Mouse (Mus musculus) splenic B cell, adult 2 months (primary cell): ENCODE measurements around the gene Ddx21.

Experiments
- DNase-seq: peaks from one replicate; pipeline ENCODE4 v3.0.0-alpha.2; 2011; ENCODE audit warnings: low read depth, low spot score
- H3K27me3 ChIP-seq: 2 replicates; pipeline ENCODE4 v1.6.1; 2012; ENCODE audit warnings: mild to moderate bottlenecking, low read length, moderate library complexity, mixed read lengths; ENCODE audit not compliant: control insufficient read depth, poor library complexity, insufficient read depth, severe bottlenecking
- H3K36me3 ChIP-seq: 2 replicates; pipeline ENCODE4 v1.6.1; 2012; ENCODE audit warnings: mild to moderate bottlenecking, low read length, moderate library complexity, mixed read lengths; ENCODE audit not compliant: control insufficient read depth, poor library complexity, insufficient read depth, severe bottlenecking

The Ddx21 gene

DNA sequence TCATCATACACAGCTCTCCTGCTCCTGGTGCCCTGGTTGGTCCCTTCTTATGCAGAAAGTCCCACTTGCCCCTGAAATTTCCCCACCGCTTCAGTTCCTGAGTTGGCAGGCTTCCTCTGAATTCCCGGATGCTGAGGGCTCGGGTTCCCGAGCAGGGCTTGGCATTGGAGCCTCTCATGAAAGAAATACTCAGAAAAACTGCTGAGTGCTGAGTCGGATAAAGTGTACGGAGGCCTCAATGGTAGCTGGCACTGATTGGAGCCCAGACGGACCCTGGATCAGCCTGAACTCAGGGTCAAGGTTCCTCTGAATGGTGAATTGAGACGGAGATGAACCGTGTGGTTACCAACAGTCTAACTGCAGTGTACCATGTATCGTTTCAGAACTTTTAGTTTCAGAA, 55.6 kb downstream of the Ddx21 start:
- no peaks in the 10 kb centered on the region for H3K36me3 ChIP-seq
- no peaks in the 10 kb centered on the region; the same call in none of the 2 replicates for H3K27me3 ChIP-seq
- DNase-seq = no peak

GRCm38 (mm10) chr10:62545759-62546158, 56.3 kb downstream of the Ddx21 start:
- no peak for DNase-seq
- Histone ChIP-seq H3K27me3 (no peaks in the 10 kb centered on the region; the same call in none of the 2 replicates), H3K36me3 (no peaks in the 10 kb centered on the region)

- DNase-seq = peak; percentile 68
- H3K27me3 ChIP-seq = no peaks in the 10 kb centered on the region; the same call in none of the 2 replicates
- H3K36me3 ChIP-seq = no peaks in the 10 kb centered on the region
These were observed 57.8 kb downstream of the Ddx21 start for GRCm38 (mm10) chr10:62544316-62544715.

DNA sequence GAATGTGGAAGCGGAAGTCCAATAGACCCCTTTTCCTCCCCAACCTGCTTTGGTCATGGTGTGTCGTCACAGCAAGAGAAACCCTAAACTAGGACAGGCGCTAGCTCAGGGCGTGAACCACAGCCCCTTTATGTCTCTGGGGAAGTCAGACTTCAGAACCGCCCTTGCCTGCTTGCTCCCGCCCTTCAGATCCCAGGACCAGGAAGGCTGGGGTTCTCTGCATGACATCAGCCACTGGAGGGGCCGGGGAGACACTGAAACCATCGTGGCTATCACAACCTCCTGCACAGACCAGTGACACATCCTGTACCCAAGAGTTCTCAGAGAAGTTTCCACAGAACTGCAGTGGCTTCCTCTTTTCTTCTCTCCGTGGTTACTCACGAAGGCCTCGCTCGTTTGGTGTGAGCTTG, 58.7 kb downstream of the Ddx21 start:
- Histone ChIP-seq H3K27me3 (no peaks in the 10 kb centered on the region; the same call in none of the 2 replicates), H3K36me3 (no peaks in the 10 kb centered on the region)
- peak; percentile 93 for DNase-seq

DNA sequence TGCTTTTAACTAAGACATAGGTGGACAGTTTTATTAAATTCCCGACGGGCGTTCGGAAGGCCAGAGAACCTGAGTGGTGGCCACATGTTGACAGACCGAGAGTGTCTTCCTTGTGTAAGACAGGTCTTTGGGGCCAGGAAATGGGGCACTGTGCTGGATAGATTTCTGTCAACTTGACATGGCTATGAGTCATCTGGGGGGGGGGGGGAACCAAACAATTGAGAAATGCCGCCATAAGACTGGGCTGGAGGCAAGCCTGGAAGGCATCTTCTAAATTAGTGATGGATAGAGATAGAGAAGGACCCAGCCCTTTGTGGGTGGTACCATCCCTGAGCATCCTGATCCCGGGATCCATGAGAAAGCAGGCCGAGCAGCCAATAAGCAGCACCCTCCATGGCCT, 59.2 kb downstream of the Ddx21 start:
- H3K27me3 ChIP-seq = no peaks in the 10 kb centered on the region; the same call in none of the 2 replicates
- no peaks in the 10 kb centered on the region for H3K36me3 ChIP-seq
- peak; percentile 56 for DNase-seq

DNA sequence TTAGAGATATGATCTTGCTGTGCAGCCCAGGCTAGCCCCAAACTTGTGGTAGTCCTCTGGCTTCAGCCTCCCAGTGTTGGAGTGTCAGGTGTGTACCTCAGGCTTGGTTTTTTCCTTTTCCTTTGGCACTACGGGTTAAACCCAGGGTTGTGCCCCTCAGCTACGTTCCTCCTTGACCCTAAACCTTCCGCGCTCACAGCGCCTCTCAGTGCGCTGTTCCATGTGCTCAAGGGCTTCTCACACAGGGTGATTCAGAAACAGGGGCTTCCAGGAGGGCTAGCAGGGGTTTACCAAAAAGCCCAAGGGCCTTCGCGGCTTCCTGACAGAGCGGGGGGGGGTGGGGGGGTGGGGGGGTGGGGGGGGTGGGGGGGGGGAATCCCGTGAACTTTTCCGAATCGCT, 59.6 kb downstream of the Ddx21 start:
- peak; percentile 53 for DNase-seq
- H3K36me3 ChIP-seq = no peaks in the 10 kb centered on the region
- H3K27me3 ChIP-seq = no peaks in the 10 kb centered on the region; the same call in 1 of the 2 replicates

- DNase-seq = peak; percentile 88
- no peaks in the 10 kb centered on the region; the same call in 1 of the 2 replicates for H3K27me3 ChIP-seq
- no peaks in the 10 kb centered on the region for H3K36me3 ChIP-seq
These were observed 60.6 kb downstream of the Ddx21 start for GRCm38 (mm10) chr10:62541499-62541898.

DNA sequence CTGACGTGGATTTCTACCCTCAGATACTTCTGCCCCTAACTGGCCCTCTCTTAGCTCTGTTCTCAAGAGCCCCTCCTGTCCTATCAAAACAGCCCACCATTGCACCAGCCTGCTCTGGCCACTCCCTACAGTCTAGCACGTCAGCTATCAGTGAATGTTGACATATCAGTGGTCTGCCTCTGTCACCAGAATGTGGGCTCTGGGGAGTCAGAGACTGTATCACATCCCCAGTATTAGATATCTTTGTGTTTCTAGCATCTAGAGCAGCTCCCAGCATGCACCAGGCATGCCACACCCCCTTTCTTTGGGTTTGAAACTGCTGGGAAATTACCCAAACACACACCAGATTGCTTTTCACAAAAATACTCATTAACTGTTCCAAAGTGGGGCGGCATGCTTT, 61.3 kb downstream of the Ddx21 start:
- Histone ChIP-seq H3K36me3 (no peaks in the 10 kb centered on the region), H3K27me3 (no peaks in the 10 kb centered on the region)
- peak; percentile 17 for DNase-seq

DNA sequence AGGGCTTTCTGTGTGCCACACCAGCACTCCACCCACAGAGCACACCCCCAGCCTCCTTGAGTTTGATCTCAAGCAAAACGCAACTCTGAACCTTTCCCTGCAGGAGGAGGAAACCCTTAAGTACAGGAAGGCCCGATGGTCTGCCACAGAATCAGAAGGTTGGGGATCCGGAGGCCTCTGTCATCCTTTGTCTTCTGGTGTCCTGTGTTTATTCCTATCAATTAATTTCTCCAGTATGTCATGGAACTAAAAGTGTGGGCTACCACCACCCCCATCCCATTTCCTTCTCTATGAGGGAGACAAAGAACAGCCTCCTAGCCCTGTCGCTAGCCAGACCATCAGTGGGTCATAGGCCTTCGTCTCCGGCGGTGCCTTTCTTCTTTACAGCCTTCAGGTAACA, 67.6 kb downstream of the Ddx21 start:
- no peak for DNase-seq
- Histone ChIP-seq H3K36me3 (no peaks in the 10 kb centered on the region), H3K27me3 (no peaks in the 10 kb centered on the region)

DNA sequence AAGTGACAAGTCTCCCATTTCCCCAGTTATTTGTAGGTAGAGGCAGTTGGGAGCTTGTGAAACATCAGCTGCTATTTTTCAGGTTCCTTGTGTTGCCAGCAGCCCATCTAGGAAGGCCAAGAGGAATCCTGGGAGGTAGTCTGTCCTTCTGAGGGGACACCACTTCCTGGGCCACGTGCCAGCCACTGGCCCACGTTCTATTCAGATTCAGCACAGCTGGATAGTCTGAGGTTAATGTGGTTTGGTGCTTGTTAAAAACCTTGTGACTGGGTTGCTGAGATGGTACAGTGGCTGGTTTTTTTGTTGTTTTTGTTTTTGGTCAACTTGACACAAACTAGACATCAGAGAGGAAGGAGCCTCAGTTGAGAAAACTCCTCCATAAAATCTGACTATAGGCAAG, 69.2 kb downstream of the Ddx21 start:
- no peak for DNase-seq
- Histone ChIP-seq H3K36me3 (no peaks in the 10 kb centered on the region), H3K27me3 (no peaks in the 10 kb centered on the region)
